Mouse (Mus musculus) granulocyte monocyte progenitor cell, adult 5-6 weeks (primary cell): ENCODE results near the gene Lysmd1. TPM values are rescaled to one million over a fixed set of nuclear protein-coding genes. Genes with fewer than 3 reads are reported as not detected.

ENCODE experiments used
- ATAC-seq: replicated peaks from 2 replicates; pipeline ENCODE4 v1.8.0; 2016; ENCODE audit warnings: mild to moderate bottlenecking, moderate TSS enrichment, inconsistent platforms; ENCODE audit not compliant: poor library complexity, severe bottlenecking
- total RNA-seq, 2 experiments: library from RNA; stranded (forward) in 1 of 2; stranded (reverse) in 1 of 2; fragments of 200-712, 200-1000 nt in 1 of 2; fragments of >200 nt in 1 of 2; fragmentation: Nextera tagmentation in 1 of 2; gene quantifications; 2 replicates each; pipeline ENCODE4 v1.2.3; 2014 to 2017

Gene Lysmd1
- total RNA-seq, 2 experiments from 2014 or later = 2.7 to 4.3 TPM

DNA sequence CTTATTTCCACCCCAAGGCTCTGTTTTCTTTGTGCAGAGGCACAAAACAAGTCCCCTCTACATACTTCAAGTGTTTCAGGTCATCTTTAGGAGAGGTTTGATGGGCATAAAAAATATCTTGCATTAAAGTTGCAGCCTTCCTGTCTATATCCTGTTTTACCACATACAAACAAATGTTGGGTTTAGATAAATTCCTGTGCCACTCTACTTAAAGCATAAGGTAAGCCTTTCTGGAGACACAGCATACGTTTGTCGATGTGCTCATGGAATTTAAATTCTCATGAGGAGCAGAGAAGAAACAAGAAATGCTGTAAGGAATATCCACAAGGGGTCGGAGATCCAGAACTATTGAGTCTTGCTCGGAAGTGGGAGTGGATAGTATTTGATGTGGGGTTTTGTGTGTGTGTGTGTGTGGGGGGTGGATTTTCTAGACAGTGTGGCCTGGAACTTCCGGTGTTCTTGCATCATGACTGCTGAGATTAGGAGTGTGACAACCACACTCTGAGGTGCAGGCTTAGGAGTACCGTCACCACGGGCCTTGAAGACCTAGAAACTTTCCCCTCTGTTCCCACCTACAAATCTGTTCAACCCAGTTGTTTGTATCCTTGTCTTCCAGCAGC, 1.7 kb downstream of the Lysmd1 start:
- peak; percentile 45 for ATAC-seq

DNA sequence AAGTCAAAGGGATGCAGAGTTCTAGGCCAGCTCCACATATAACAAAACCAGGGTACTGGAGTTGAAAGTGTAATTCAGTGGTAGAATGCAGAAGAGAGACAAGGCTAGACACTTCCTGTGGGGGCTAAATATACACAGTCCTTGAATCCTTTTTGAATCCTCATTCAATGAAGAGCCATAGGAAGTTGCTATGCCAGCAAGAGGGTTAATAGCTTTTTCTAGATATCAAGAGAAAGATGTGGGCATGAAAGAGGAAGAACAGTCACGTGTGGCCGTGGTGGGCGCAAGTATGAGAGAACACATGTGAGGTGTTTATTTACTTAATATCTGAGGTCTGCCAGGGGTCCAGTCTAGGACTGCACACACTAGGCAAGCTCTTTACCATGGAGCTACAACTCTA, 2.4 kb downstream of the Lysmd1 start:
- peak; percentile 11 for ATAC-seq

DNA sequence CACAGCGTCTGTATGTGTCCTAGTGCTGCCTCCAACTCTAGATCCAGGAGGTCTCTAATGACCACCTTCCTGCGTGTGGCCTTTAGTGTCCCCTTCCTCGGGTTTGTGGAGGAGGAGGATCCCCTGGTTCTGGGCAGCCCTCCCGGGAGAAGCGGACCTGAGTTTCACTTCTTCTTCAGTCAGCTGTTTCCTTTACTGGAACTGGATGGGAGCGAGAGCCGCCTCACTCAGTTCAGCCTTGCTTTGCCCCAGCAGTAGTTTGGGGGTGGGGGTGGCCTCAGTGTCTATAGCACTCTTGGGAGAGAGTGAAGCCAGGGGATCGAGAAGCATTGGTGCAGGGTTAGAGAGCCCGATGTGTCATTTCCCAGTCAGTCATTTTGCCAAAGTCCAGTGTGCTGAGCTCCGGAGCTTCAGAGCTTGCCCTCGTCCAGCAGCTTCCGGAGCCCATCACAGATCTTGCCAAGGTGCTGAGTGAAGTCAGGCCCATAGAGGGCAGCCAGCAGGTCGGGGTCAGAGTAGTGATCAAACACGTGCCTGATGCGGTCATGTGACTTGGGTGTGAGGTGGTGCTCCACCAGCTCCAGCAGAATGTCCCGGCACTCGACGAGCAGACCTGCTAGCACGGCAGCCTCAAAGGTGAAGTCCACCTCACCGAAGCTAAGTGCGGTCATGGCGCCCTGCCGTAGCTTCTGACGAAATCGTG, 5.8 kb downstream of the Lysmd1 start:
- ATAC-seq = peak; percentile 12

DNA sequence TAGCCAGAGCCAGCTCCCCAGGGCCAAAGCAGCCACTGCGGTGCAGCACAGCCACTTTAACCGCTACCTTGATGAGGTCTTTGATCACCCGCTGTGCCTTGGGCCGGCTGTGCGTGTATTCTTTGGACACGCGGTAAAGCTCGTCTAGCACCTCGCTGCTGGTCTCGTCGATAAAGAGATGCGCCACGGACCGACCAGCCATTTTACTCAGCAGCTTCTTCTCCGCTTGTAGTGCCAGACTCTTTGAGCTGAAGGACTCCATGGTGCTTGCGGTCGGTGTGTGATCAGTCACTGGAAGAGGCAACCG, 6.4 kb downstream of the Lysmd1 start:
- no peak for ATAC-seq

DNA sequence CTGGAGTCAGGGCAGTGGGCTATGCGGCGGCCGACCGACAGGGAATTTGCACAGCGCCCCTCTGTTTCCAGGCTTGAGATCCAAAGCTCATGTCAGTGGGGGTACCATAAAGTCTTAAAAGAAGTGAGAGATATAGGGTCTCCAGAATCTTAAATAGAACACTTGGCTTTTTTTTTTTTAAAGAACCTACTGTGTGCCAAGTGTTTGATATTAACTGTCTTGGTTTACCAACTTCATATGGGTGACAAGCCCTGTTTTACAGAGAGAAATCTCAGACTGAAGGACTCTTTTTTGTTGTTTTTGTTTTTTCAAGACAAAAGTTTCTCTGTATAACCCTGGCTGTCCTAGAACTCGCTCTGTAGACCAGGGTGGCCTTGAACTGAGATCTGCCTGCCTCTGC, 6.9 kb downstream of the Lysmd1 start:
- ATAC-seq = no peak

DNA sequence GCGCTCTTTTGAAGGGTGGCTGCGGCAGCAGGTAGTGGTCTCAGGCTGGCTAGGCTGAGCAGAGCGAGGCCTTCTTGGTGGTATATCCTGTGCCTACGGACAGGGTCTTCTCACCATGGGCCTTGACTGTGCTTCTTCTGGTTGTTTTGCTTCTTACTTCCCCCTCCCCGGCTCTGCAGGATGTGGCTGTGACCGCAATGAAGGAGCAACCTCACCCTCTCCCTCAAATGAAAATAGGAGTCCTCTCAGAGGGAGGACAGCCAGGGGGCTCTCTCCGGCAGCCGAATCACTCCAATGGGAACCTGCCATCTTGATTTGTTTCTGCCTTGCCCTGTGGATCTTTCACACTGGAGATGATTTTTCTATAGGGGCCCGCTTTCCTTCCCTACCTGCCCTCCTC, 7.6 kb downstream of the Lysmd1 start:
- peak; percentile 72 for ATAC-seq

DNA sequence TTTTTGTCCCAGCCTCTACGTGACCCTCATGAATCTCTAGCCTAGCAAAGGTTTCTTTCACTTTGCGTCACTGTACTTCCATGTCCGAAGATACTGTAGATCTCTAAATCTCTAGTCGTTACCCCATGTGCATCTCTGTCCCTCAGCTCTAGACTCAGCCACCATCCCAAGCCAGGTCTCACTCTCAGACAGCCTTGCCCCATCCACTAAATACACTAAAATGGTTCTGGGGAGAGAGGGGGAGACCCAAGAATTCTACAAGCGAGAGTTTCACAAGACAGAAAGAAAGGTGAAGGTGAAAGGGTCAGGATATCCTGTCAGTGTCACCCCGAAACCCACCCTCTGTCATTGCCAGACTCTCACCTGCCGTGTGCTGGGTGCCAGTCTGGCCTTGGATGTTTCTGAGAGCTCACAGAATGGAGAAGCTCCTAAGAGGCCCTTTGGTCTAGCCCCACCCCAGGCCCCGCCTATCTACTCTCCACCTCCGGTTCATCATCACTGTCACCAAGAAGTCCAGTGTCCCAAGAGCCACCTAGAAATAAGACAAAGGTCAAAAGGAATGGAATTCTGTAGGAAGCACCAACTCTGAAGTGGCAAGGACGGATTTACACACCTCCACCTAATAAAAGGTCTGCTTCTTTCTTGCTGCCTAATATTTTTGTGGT, 8.2 kb downstream of the Lysmd1 start, which contains the start of gene Tnfaip8l2:
Gene Tnfaip8l2 (minus strand): TSS at position 409 of the 665 bp plus-strand sequence.
- peak; percentile 66 for ATAC-seq

DNA sequence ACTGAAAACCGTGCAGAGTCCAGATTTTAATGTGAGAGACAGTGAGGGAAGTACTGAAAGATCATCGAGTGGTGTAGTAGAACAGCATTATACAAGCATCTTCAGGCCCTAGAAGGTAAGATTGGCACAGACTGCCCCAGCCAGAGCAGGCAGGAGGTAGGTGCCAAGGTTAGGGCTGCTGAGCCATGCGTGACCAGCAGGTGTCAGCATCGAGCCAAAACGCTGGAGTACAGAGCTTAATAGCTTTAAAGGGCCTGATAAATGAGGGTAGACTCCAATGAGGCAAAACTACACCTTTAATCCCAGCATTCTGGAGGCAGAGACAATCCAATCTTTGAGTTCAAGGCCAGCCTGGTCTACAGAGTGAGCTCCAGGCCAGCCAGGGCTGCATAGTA, 8.7 kb downstream of the Lysmd1 start:
- peak; percentile 64 for ATAC-seq

DNA sequence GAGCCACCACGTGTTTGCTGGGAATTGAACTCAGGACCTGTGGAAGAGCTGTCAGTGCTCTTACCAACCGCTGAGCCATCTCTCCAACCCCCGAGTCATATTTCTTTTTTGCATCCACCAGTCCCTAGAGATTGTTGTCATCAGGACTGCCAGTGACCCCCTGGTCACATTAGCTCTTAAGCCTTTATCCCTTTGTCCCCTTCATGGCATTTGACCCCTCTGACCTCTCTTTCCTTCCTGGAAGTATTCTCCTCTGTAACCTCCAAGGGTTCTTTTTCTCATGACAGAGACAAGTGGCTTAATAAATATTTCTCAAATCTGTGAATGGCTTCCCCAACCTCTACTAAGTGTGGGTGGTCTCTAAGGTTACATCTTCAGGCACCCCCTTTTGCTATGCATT, 14.0 kb downstream of the Lysmd1 start:
- ATAC-seq = no peak

DNA sequence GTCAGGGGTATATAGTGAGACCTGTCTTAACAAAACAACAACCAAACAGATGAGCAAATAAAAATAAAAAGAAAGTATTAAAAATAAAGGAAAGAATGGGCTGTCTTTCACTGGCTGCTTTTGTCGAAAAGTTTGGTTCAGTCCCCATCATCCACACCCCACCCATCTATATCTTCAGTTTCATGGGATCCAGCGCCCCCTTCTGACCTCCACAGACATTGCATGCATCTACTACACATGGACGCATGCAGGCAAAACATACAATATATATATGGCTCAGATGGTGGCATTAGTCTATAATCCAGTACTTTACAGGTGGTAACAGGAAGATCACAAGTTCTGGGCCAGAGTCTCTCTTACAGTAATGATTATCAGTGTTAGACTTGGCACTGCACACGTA, 20.0 kb downstream of the Lysmd1 start:
- ATAC-seq = peak; percentile 93

DNA sequence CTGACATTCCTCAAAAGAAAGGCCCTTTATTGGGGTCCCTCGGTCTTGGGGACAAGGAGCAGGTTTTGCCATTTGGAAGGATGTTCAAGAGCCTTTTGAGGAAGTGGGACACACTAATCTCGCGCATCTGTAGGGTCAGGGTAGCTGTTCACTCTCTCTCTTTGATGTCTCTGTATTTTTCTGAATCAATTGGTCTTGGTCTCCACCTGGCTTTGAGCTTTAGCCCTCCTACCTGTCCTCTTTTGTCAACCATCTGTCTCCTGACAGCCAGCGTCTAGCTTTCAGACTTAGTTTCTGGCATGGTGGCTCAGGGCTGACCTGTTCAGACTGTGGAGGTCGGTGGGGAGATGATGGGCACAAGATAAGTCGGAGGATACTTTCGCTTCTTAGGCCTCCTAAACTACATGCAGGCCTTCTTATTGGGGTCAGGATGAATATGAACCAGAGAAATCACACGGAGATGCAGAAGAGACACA, 25.7 kb downstream of the Lysmd1 start:
- 0 out of 2 replicates have a peak, but pooled peaks have one; percentile 4 for ATAC-seq

DNA sequence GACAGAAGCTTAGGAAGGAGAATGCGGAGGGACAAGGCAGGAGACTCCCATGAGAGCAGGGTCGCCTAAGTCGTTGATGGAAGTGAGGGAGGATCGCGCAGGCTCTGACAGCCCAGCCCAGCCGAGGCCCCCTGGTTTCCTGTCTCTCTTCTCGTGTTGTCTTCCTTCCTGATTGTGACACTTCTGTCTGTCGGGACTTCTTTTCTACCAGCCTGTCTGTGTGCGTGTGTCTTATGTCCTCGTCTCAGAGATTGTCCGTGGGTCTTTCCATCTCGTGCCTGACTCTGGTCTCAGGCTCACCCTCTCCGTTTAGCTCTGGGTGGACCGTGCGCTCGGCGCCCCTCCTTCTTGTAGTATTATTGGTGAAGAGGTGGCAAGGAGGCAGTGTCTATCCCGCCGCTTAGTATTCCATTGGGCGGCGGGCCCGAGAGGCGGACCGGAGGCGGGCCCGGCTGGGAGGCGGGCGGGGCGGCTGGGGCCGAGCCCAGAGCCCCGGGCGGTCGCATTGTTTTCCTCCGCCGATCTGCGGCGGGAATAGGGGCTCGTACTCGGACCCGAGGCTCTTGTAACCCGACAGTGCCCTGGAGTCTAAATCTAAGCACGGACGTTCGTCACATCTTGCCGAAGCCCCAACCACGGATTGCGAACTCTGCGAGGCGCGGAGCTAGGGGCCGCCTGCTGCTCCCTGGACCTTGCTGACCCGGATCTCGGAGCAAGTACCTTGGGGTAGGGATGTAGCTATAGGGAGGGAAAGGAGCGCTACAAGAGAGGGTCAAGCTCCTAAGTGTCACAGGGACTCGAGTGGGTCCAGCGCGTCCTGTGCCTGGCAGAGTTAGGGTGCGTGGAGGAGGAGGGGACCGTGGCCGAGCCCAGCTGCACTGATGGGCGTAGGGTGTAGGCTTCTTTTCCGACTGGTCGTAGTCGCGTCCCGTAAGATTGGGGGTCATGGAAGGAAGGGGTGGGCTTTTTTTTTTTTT, 26.4 kb downstream of the Lysmd1 start, which contains the start of gene Sema6c:
Gene Sema6c (plus strand): TSS at position 471 of the 977 bp plus-strand sequence.
- ATAC-seq = peak; percentile 97

DNA sequence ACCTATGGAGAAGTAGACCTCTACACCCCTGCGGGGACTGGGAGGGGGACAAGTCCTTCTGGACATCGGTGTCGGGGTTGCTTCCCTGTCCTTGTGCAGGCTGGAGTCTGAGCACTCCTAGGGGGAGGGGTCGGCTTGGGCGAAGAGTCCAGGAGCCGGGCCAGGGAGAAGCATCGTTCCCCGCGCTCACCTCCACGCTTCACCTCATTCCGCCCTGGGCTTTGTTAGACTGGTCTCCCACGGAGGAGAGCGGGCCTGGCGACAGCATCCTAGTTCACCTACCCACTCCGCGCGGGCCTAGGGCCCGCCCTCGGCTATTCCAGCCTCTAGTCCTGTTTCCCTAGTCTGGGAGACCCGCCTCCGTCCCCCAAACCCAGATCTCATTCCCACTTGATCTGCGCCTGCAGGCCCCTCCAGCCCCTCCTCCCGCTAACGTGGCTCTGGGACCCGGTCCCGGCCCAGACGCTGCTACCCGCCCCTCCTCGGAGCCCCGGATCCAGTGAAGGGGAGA, 27.2 kb downstream of the Lysmd1 start:
- no peak for ATAC-seq

DNA sequence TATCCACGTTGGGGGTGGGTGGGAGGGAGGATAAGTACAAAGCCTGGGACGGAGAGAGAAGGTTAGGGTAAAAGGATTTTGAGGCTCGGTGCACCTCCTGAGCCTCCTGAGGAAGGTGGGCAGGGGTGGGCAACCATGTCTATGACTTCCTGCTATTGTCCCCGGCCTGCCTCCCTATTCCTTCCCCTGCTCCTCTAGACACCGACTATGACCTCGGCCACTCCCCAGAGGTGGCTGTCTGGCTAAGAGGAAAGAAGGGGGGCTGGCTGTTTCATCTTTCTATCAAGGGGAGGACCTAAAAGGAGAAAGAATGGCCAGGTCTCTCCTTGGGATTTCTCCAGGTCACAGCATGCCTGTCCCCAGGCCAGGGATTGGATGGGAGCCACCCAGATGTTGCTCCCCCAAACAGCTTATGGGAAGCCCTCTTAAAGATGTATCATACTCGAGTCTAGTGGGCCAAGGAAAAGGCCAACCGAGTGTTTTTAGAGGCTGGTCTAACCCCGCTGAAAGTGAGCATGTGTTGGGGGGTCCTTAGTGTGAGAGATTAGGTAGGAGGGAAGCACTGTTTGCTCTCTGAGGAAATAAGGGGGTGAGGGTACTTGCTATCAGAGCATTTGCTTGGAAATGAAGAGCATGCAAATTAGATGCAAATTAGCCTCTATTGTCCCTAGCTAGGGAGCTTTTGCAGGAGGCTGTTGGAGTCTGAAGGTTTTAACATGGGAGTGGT, 27.9 kb downstream of the Lysmd1 start:
- no peak for ATAC-seq

DNA sequence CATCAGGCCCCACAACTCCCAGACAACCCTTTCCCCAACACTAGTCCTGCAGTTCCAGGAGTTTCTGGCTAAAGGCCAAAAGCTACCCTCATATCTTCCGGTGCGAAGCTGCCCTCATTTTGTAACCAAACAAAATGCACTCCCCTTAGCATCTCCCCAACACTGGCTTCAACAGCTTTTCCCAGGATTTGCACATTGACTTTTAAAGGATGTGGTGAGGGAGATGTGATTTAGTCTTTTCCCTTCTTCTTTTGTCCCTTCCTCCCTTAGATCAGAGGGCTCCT, 28.4 kb downstream of the Lysmd1 start:
- no peak for ATAC-seq

DNA sequence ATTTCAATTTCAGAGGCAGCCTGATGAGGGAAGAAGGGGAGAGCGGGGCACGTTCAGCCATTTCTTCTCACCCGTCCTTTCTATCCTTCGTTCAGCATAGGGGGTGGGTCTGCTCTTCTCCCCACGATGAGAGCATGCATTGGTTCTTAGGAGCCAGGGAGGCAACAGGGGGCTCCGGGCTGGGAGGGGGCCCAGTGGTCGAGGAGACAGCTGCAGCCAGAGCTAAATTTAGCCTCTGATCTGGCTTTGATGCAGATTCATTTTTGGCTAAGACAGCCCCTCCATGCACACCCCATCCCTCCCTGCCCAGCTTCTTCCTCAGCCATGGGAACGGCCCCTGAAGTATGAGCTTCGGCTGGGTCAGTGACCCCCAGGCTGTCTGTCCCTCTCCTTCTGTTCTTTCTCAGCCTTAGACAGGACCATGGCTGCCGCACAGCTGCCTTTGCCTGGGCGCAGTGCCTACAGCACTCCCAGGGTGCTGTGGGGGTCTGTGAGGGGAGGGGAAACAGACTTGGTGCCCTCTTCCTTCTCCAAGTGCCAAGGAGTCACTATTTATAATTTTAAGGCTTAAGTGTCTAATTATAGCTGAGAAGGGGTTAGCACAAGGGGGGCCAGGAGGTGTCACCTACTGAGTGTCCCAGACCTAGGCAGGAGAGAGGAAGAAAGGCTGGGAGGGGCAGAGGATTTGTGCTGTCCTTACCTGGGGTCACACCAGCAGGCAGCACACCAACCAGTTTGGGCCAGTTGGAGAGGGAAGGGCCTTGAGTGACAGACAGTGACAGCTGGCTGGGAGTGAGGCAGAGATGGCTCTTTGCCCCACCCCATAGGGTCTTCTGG, 29.7 kb downstream of the Lysmd1 start:
- ATAC-seq = no peak

DNA sequence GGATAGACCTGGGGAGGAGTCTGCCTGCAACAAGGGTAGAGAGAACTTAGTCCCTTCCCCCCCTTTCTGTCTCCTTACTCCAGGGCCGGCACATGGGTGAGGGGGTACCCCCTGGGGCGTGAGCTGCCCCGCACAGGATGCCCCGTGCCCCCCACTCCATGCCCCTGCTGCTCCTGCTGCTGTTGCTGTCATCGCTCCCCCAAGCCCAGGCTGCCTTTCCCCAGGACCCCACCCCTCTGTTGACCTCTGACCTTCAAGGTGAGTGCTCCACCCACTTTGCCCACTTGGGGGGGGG, 30.3 kb downstream of the Lysmd1 start:
- no peak for ATAC-seq

DNA sequence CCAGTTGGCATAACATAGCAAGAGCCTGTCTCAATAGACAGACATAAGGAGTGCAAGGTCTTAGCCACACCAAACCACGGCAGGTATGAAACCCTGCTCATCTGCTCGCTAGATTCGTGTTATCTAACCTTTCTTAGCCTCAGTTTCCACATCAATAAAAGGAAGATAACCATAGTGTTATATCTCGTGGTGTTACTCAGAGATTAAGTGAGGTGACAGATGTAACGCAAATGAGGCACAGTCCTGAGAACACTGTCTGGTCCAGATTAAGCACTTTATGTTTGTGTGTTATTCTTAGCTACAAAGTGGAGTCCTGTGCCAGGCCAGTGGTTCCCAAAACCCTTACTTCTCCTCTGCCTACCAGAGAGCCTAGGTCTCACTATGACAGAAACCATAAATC, 31.0 kb downstream of the Lysmd1 start:
- ATAC-seq = no peak

DNA sequence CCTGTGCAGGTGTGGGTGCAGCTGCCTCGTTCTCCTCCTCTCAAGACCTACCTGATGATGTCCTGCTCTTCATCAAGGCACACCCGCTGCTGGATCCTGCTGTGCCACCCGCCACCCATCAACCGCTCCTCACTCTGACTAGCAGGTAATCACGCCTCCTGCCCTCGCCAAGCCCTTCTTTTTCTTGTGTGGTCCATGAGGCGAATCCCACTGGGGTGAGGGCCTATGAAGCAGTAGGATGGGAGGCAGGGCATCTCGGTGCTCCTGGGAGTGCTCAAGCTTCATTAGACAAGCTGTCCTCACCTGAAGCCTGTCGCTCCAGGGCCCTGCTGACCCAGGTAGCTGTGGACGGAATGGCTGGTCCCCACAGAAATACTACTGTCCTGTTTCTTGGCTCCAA, 36.1 kb downstream of the Lysmd1 start:
- ATAC-seq = no peak
